Mouse (Mus musculus) granulocyte monocyte progenitor cell, adult 5-6 weeks (primary cell): ENCODE results near the gene Zdhhc3. TPM values are rescaled to one million over a fixed set of nuclear protein-coding genes. Genes with fewer than 3 reads are reported as not detected.
A peak's percentile ranks its signal among the peaks of the same experiment; 100 is the strongest.

Experiments
- ATAC-seq: replicated peaks from 2 replicates; pipeline ENCODE4 v1.8.0; 2016; ENCODE audit warnings: mild to moderate bottlenecking, moderate TSS enrichment, inconsistent platforms; ENCODE audit not compliant: poor library complexity, severe bottlenecking
- total RNA-seq, 2 experiments: library from RNA; stranded (forward) in 1 of 2; stranded (reverse) in 1 of 2; fragments of 200-712, 200-1000 nt in 1 of 2; fragments of >200 nt in 1 of 2; fragmentation: Nextera tagmentation in 1 of 2; gene quantifications; 2 replicates each; pipeline ENCODE4 v1.2.3; 2014 to 2017

Zdhhc3 gene
- total RNA-seq, 2 experiments from 2014 or later, result 47.1 to 68.4 TPM

DNA sequence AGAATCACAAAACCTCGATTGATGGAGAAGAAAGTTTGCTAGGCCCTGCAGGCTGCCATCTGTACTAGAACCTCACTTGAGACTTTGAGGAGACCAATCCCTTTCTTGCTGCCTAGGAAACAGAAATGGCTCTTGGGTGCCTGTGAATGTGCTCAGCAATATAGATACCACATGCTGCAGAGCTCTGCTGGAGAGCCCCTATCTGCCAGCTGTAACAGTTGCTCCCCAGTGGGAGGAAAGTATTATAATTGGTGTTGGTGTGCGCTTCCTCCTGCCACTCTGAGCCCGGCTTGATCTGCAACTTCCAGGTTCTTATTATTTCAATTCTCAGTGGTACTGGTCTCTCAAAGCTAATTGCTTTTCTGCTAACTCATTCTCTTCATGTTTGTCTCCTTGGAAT, 10.0 kb upstream of the Zdhhc3 start:
- no peak for ATAC-seq

DNA sequence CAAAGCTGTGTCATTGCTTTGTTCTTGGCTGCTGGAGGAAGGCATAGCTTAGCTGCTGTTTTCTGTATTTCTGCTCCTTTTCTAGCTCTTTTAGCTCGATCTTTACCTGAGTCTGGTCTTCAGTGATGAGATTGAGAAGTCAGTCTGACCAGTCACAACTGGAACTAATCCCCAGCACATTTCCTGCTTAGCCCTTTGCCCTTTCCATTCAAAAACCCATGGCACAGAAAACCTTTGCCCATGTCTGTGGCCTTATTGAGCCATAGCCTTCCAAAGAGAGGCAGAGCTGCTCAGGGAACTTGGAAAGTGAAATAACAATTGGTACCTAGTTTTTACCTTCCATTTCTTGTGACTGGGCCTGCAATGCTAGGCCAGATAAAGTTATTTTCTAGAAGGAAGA, 2.6 kb upstream of the Zdhhc3 start:
- no peak for ATAC-seq

DNA sequence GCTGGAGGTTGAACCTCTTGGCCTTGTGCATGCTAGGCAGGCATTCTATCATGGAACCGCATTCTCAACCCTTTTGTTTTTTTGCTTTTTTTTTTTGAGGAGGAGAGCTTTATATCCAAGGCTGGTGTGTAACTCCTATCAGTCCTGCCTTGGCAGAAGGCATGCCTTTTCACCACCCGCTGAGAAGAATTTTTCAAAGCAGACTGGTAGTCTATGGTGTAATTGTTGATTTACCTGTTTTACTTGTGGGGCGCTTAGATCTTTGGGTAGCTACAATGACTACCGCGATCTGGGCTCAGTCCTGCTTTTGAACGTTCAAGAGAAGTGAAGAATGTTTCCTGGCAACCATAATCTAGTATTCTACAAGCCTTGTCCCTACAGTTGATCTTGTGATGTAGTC, 926 bp upstream of the Zdhhc3 start:
- no peak for ATAC-seq

DNA sequence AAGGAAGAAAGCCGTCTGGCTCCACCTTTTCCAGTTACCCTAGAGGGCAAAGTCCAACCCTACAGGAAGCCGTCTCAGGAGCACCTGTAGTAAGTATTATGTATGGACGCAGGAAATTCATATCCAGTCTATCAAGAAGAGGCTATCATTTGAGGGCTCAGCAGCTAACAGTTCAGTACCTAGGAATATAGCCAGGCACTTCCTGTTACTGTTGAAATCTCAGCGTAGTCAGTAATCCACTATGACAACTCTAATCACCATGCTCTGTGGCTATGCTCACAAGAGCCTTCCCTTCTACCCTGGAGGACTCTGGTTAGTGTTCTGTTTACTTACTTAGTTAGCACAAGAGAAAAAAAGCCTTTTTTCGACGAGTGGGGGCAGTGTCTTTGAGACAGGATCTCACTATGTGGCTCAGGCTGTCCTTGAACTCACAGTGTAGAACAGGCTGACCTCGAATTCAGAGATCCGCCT, 1.2 kb downstream of the Zdhhc3 start:
- ATAC-seq, result no peak

DNA sequence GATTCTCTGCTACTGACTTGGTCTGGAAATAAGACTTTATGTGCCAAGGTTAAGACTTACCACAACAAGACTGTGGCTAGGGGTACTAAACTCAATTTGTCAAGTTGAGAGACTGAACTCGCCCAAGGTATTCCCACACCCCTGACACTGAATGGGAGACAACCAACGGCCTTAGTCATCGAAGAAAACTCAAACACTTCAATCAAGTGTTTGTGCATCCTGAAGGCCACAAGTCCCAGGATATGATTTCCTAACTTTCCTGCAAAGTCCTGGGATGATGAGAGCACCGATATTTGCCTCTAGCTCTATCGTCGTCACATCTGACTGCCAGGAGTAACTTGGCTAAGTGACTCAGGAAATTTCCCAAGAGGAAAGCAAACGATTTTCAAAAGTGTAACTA, 3.8 kb downstream of the Zdhhc3 start:
- ATAC-seq, result no peak

DNA sequence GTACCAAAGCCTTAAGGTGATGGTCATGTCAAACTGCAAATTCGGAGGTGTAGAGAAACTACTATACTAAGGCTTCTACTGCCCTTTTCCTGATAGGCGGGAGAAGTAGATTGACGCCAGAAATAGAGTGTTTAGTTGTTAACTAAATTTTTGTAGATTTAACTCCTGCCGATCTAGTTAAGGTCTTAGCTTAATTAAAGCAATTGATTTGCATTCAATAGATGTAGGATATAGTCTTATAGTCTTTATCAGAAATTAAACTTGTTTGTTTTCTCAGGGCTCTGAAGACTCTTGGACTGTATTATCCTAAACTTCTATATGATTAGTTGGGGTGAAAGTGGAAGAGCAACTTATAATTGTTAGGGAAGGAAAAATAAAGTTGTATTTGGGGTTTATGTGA, 5.8 kb downstream of the Zdhhc3 start:
- ATAC-seq, result peak; percentile 73

DNA sequence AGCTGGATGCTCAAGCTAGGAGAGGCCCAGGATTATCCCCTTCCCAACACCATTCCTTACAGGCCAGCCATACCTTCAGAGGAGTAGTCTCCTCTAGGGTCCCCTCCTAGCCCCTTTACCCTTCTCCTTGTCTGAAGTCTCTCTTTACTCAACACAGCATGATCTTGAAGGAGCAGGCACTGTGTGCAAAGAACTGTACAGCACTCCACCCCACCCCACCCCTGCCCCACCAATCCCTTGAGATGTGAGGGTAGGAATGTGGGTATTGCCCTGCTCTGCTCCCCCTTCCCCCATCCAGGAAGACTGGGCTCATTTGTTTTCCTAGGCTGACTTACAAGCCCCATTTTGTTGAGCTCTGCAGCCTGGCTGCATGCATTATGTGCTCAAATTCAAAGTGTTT, 8.6 kb downstream of the Zdhhc3 start:
- ATAC-seq, result no peak

DNA sequence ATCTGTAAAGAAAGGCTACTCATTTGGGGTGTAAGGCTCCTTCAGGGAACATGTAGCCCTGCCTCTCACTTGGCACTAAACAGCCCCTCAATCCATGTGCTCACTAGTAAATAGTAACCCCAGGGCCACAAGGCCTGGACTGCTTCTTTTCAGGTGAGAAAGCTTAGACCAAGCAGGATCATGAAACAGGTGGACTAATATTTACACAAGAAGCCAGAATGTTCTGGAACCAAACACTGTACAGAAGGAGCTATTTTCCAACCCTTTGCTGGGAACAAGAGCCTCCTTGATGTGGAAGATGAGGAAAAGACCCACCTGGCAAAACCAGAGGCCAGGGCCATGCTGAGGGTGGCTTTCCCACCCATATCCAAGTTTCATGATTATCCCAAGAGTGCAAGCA, 9.6 kb downstream of the Zdhhc3 start:
- no peak for ATAC-seq

DNA sequence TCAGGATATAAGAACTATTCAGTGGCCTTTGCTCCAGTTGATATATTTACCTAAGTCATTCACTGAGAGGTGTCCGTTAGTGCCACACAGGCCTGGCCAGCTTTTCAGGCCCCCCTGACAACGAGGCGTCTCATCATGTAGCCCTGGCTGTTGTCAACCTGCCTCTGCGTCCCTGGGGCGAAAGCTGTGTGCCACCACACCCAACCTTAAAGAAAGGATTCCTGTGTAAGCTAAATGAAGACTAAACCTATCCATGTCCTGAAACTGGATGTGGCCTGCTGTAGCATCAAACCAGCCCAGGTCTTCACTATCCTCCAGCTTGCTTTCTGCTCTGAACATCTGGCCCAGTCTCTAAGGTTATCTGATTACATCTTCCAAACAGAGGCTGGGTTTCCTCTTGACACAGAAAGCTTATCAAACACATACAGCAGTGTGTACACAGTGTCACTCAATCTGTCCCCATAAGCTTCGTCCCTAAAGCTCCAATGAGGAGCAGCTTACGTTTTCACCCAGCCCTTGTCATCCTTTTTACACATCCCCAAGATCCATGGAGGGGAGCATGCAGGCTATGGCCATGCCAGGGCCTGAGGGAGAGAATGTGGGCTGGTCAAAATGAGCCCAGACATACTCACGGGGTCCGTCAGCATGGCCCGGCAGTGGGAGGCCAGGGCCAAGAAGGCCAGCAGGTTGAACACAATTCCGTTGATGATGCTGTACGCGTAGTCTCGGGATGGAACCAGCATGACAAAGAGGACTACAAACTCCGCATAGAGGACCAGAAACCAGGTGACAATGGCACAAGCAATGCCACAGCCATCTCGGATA, 13.2 kb downstream of the Zdhhc3 start:
- ATAC-seq, result no peak

DNA sequence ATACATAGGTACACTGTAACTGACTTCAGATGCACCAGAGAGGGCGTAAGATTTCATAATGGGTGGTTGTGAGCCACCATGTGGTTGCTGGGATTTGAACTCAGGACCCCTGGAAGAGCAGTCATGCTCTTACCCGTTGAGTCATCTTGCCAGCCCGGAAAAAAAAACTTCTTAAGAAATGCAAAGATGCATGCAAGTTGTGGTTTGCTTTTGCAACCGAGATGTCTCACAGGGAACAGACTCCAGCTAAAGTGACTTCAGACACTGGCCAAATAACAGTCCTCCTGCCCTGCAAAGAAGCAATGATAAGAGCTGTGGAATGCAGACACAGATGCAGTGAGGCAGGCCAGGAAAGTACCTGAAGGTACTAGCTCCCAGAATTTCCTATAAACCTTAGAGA, 22.2 kb downstream of the Zdhhc3 start:
- ATAC-seq, result peak; percentile 64

DNA sequence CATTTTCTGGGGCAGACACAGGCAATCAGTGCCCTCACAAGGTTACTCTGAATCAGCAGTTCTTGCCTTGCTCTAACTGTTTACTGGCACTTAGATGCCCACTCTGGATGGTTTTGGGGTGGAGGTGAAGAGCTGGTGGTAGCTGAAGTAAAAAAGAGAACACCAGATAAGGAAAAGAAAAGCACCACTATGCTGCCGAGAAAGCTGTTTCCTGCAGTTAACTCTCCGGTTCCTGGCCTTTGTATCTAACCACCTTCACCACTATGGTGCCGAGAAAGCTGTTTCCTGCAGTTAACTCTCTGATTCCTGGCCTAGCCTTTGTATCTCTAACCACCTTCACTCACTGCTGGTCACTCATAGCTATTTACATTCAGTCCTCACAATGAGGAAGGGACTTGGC, 25.4 kb downstream of the Zdhhc3 start:
- no peak for ATAC-seq

DNA sequence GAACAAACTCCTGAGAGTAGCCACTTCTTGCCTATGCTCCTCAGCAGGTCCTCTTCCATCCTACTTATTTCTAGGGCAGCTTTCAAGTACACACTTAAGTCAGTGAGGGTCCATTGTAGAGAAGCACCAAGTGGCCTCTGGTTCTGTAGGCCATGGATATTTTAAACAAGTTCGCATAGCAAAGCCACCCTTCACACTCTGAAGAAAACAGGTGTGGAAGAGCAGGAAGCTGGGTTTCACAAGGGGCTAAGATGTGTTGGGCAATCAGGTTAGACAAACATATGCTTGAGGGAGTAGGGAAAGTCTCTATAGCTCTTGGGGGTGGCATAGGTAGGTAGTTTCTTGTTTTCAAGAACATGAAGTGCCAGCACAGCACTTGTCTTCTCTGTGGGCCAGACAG, 27.6 kb downstream of the Zdhhc3 start:
- ATAC-seq, result peak; percentile 45

DNA sequence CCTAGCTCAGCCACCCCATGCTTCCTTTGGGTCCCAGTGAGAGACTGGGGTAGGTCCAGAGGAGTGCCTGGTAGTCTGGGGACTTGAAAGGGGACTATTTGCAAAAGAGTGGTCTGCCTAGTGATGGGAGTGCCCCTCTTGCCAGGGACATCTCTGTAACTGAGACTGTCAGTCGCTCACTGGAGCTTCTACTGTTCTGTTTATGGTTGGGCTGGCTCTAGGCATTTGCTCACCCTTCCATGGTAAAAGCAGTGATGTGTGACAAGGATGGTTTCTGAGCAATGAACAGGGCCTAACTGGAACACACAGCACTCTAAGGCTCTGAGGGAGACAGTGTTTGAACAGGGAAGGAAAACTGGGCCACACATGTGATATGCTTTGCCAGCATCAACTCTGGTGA, 32.2 kb downstream of the Zdhhc3 start:
- no peak for ATAC-seq

DNA sequence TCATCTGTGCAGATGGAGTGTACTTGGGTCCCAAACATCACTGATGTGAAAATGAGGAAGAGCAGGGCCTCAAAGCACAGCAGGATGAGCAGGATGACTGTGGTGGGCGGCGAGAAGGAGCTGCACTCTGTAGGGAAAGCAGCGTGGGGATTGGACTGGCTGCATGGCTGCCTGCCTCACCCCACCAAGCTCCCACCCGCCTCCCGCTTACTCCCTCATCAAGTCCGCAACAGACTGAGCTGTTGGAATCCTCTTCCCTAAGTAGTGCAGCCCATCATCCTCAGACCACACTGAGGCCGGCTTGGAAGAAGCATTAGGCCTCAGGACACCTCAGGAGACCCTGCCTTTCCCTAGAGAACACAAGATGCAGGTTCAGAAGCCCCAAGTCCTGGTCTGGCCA, 32.6 kb downstream of the Zdhhc3 start:
- no peak for ATAC-seq

DNA sequence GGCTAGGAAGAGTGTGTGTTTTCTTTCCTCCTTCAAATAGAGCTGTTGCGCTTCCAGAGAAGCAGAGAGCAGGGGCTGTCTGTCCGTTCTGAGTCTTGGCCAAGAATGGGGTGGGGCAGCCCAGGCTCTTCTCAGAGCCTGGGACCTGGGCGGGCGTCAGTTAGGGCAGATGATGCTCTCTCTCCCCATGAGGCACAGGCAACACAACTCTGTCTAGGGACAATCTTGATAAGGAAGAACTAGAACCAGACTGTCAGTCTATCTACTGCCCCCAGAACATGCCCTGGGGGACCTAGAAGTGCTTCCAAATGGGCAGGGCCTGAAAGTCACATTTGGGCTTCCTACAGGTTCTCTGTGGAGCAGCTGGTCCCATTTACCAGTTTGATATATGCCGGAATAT, 33.9 kb downstream of the Zdhhc3 start:
- ATAC-seq, result no peak

DNA sequence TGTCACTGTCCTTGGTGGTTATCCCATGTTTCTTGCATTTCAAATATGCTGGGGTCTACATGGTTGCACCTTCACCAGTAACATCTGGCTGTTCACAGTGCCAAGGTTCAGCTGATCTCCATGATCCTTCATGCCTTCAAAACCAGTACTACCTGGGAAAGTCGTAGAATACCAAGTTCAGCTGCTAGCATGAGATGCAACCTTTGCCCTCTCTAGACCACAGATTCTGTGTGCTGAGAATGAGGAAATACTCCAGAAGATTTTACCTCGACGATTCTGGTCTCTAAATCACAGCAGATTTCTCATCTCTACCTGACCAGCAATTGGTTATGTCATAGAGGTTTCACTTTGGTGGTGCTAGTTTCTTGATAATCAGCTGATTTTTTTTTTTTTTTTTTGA, 52.8 kb downstream of the Zdhhc3 start:
- no peak for ATAC-seq

DNA sequence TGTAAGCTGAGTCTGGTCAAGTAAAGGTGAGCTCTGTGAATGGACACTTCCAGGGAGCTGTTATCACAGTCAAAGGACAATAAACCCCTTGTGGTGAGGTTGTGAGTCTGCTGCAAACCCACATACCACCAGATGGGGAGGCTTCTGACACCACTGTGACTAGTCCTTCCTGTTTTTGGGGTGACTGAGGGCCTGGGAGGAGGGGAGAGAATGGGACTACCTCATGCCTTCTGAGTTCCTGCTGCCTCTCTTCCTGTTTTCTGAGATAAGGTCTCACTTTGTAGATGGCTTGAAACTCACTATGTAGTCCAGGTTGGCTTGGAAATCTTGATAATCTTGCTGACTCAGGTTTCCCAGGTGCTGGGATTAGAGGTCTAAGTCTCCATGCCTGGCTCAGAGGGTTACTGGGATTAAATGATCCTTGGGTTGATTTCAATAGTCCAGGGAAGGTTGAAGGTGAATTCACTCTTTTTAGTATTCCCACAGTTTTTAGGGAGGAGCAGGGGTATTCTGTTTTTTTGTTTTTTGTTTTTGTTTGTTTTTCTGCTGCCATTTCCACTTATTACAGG, 54.2 kb downstream of the Zdhhc3 start:
- ATAC-seq, result peak; percentile 100

DNA sequence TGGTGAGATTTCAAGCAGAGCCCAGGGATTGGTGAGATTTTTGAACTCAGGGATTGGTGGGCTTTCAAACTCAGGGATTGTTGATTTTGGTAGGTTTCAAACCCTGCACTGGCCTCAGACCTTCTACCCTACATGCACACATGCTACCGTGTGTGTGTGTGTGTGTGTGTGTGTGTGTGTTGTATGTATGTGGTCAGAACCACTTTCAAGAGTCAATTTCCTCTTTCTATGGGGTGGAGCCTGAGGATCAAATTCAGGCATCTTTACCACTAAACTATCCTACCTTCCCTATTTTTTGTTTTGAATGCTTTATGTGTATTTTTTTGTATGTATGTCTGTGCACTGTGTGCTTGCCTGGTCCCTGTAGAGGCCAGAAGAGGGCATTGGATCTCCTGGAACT, 65.3 kb downstream of the Zdhhc3 start:
- ATAC-seq, result peak; percentile 88

DNA sequence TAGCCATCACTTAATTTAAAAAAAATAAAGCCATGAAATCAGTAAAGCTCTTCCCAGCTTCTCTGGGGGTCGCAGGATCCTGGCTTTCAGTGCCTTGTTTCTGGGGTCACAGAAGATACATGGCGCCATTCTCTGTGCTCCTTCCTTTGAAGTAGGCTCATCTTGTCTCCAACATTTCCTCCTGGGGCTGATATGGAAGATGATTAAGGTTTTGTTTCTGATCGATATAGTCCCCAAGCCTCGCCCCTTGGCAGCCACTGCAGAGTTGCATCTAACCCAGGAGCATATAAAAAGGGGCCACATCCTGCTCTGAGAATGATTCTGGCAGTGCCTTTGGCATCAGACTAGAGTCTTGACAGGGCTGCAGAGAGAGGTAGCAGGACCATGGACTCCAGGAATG, 78.6 kb downstream of the Zdhhc3 start, which contains the start of gene Tgm4:
Gene Tgm4, plus strand, starts transcription at position 301 of the 400 bp plus-strand sequence.
- ATAC-seq, result no peak

DNA sequence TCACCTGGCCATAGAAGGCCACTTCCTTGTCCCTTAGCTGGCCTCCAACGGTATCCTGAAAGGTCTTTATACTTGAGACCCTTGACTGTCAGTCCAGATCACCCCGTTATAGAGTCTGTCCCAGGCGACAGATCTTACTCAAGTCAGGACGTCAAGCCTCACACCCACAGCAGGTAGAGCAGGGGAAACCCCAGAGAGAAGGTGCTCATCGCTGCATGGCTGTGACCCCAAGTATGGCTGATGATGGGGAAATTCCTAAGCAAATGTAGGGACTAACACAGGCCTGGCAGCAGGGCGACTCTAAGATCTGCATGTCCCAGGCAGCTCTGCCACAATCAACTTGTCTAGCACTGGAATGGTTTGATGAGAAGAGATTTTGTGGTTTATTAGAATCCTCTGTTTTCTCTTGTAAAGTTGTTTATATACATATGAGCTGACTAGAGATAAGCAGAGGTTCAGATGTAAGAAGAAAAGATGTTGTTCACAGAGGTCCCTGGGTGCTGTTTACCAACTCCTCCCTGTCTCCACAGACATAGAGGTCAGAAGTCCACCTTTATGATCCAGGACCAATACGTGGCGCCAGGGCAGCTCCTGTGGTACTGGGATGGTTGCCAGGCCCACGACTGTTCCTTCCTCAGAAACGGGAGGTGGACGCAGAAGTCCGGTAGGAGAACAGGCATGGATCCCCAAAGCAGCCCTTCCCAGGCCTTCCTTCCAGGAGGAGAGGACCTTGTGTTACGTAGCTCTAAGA, 81.3 kb downstream of the Zdhhc3 start:
- ATAC-seq, result no peak

DNA sequence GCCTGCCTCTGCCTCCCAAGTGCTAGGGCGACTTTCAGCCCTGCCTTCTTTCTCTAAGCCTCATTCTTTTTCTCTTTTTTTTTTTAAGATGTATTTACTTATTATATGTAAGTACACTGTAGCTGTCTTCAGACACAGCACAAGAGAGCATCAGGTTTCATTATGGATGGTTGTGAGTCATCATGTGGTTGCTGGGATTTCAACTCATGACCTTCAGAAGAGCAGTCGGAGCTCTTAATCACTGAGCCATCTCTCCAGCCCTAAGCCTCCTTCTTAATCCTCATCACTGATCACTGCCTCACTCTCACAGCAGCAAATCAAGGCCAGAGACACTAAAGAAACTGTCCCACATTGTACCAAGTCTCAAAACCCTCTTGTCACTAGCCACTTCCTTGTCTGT, 88.8 kb downstream of the Zdhhc3 start:
- no peak for ATAC-seq
